Mouse (Mus musculus) thymus, postnatal 25 days (tissue): Measurements from ENCODE around the gene Gm13288.
A peak's percentile ranks its signal among the peaks of the same experiment; 100 is the strongest.
"Not testable (repeated sequence)": the region's sequence is repeated elsewhere in the genome, so short reads cannot be mapped to it uniquely, and the experiment has no call there.

Experiments
- DNase-seq: peaks from one replicate; pipeline ENCODE4 v3.0.0; 2022

Gene Gm13288

GRCm38 (mm10) chr4:88805231-88805630 is at the start of gene Gm13288:
TSS of gene Gm13288 (plus strand) at chr4:88805531.
- DNase-seq = not testable (repeated sequence)

DNA sequence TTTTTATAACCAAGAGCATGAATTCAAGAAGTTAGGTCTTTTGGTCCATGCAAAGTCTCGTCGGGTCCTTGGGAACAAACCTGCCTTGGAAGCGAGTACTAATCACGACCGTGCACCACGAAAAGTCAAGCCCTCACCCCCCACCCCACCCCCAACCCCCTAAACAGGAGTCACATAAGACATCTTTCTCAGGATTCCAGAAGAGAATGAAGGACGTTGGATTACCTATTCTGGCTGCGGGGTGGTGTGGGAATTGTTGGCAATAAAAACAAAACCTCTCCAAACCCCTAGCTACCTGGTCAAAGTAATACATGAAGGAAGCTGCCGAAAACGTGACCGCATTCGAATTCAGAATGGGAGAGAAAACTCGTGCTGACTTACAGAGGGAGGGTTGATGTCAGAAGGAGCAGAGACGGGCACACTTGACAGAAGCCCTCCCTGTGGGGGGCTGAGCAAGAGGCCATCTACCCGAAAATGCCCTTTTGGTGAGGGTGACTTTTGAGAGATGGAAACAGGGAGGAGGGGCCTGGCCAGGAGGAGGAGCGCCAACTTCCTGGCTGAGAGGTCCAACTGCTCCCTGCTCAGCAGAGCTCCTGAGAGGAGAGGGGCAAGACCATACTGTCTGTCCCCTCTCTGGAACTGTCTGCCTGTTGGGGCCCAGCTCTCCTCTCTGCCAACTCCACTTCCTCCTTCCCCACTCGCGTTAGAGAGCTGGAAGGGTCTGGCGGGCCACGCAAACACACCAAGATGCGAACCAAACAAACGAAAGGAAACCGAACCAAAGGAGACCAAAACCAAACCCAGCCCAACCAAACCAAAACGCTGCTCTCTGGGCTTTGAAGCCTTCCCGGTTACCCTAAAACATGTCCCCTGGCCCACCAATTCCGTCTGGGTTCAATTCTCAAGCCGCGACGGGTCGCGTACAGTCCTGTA is 48.5 kb upstream of the Gm13288 start:
- peak; percentile 37 for DNase-seq

GRCm38 (mm10) chr4:88757628-88758031 is 47.7 kb upstream of the Gm13288 start:
- DNase-seq = peak; percentile 90

- DNase-seq = not testable (repeated sequence)
These were observed 46.6 kb upstream of the Gm13288 start for GRCm38 (mm10) chr4:88758751-88759150.

- DNase-seq = peak; percentile 28
These were observed 45.6 kb upstream of the Gm13288 start, which contains the start of gene Gm13283 for GRCm38 (mm10) chr4:88759610-88760268. TSS of gene Gm13283 (plus strand) at chr4:88760119.

GRCm38 (mm10) chr4:88760431-88760830 is 44.9 kb upstream of the Gm13288 start:
- DNase-seq = peak; percentile 55

DNA sequence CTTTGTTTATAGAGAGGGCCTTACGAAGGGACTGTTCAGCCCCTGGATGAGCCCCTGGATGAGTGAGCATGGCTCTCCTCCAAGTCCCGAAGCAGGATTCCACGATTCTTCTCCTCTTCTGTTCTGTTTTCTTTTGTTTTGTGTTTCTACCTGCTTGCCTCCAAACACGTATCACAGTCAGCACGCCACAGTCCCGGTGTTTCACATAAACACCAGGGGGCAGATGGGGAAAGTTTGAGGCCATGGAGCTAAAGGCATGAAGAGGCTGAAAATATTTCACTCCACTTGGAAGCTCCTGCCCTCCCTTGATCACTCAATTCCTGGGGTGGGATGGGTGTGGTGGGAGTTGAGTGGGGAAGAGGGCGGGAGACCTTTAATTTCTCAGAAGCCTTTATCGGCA is 43.6 kb upstream of the Gm13288 start:
- DNase-seq = peak; percentile 90

DNA sequence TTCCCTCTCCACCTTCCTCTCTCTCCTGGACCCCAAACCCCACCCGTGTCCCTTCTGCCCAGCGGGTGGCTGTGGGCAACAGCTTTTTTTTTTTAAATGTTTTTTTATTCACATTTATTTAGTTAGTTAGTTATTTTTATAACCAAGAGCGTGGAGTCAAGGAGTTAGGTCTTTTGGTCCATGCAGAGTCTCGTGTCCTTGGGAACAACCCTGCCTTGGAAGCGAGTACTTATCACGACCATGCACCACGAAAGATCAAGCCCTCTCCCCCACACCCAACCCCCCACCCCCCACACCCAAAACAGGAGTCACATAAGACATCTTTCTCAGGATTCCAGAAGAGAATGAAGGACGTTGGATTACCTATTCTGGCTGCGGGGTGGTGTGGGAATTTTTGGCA is 43.0 kb upstream of the Gm13288 start:
- DNase-seq = peak; percentile 24

GRCm38 (mm10) chr4:88763384-88764018 is 41.8 kb upstream of the Gm13288 start:
- DNase-seq = peak; percentile 38

GRCm38 (mm10) chr4:88773534-88773933 is 31.8 kb upstream of the Gm13288 start, which contains the start of gene Gm13290:
TSS of gene Gm13290 (plus strand) at chr4:88773834.
- DNase-seq = not testable (repeated sequence)

GRCm38 (mm10) chr4:88776622-88777021 is 28.7 kb upstream of the Gm13288 start, which contains the start of gene Gm13289:
TSS of gene Gm13289 (plus strand) at chr4:88776922.
- not testable (repeated sequence) for DNase-seq

DNA sequence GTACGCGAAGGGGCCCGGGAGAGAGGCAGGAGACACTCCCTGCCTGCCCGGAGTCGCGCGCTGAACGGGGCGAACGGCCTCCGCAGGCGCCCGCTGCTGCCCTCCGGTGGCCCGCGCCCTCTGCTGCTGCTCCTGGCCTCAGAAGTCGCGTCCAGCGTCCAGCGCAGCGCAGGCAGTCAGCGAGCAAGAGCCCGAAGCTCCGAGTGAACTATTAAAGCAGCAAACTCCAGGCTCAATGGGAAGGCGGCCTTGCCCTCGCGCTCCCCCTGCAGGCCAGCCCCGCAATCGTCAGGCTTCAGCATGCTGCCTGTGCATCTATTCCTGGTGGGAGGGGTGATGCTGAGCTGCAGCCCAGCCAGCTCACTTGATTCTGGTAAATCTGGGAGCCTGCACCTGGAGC is 25.8 kb upstream of the Gm13288 start, which contains the start of gene Gm13272:
TSS of gene Gm13272 (plus strand) at position 301 of the 400 bp plus-strand sequence.
- not testable (repeated sequence) for DNase-seq

DNA sequence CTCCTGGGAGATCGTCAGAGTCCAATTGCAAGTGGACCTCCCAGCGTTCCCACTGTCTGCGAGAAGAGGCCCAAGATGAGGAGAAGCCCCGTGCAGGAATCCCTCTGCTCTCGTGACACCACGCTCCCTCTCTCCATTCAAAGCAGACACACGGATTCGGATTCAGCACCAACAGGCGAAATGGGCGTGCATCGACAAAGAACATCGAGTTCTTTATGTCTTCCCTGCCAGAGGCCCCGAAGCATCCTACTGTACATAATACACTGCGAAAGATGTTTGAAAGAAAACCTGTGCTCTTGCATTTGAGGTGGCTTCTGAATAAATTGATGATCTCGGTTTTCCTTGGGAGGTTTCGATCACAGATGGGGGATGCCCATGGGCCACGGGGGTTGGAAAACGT is 25.0 kb upstream of the Gm13288 start:
- not testable (repeated sequence) for DNase-seq

DNA sequence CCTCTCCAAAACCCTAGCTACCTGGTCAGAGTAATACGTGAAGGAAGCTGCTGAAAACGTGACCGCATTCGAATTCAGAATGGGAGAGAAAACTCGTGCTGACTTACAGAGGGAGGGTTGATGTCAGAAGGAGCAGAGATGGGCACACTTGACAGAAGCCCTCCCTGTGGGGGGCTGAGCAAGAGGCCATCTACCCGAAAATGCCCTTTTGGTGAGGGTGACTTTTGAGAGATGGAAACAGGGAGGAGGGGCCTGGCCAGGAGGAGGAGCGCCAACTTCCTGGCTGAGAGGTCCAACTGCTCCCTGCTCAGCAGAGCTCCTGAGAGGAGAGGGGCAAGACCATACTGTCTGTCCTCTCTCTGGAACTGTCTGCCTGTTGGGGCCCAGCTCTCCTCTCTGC is 23.5 kb upstream of the Gm13288 start, which contains the start of gene Ifnz:
TSS of gene Ifnz (plus strand) at position 301 of the 400 bp plus-strand sequence.
- not testable (repeated sequence) for DNase-seq

DNA sequence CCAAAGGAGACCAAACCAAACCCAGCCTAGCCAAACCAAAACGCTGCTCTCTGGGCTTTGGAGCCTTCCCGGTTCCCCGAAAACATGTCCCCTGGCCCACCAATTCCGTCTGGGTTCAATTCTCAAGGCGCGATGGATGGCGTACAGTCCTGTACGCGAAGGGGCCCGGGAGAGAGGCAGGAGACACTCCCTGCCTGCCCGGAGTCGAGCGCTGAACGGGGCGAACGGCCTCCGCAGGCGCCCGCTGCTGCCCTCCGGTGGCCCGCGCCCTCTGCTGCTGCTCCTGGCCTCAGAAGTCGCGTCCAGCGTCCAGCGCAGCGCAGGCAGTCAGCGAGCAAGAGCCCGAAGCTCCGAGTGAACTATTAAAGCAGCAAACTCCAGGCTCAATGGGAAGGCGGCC is 23.0 kb upstream of the Gm13288 start:
- DNase-seq = not testable (repeated sequence)

- DNase-seq = not testable (repeated sequence)
These were observed 19.9 kb upstream of the Gm13288 start, which contains the start of gene Gm13276 for GRCm38 (mm10) chr4:88785409-88785808. TSS of gene Gm13276 (plus strand) at chr4:88785709.

DNA sequence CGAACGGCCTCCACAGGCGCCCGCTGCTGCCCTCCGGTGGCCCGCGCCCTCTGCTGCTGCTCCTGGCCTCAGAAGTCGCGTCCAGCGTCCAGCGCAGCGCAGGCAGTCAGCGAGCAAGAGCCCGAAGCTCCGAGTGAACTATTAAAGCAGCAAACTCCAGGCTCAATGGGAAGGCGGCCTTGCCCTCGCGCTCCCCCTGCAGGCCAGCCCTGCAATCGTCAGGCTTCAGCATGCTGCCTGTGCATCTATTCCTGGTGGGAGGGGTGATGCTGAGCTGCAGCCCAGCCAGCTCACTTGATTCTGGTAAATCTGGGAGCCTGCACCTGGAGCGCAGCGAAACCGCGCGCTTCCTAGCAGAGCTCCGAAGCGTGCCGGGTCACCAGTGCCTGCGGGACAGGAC is 16.9 kb upstream of the Gm13288 start, which contains the start of gene Gm13277:
TSS of gene Gm13277 (plus strand) at position 231 of the 400 bp plus-strand sequence.
- DNase-seq = peak; percentile 75

DNA sequence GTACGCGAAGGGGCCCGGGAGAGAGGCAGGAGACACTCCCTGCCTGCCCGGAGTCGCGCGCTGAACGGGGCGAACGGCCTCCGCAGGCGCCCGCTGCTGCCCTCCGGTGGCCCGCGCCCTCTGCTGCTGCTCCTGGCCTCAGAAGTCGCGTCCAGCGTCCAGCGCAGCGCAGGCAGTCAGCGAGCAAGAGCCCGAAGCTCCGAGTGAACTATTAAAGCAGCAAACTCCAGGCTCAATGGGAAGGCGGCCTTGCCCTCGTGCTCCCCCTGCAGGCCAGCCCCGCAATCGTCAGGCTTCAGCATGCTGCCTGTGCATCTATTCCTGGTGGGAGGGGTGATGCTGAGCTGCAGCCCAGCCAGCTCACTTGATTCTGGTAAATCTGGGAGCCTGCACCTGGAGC is 14.1 kb upstream of the Gm13288 start, which contains the start of gene Gm13278:
TSS of gene Gm13278 (plus strand) at position 301 of the 400 bp plus-strand sequence.
- not testable (repeated sequence) for DNase-seq

DNA sequence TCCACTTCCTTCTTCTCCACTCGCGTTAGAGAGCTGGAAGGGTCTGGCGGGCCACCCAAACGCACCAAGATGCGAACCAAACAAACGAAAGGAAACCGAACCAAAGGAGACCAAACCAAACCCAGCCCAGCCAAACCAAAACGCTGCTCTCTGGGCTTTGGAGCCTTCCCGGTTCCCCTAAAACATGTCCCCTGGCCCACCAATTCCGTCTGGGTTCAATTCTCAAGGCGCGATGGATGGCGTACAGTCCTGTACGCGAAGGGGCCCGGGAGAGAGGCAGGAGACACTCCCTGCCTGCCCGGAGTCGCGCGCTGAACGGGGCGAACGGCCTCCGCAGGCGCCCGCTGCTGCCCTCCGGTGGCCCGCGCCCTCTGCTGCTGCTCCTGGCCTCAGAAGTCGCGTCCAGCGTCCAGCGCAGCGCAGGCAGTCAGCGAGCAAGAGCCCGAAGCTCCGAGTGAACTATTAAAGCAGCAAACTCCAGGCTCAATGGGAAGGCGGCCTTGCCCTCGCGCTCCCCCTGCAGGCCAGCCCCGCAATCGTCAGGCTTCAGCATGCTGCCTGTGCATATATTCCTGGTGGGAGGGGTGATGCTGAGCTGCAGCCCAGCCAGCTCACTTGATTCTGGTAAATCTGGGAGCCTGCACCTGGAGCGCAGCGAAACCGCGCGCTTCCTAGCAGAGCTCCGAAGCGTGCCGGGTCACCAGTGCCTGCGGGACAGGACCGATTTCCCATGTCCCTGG is 11.2 kb upstream of the Gm13288 start, which contains the start of gene Gm13275:
TSS of gene Gm13275 (plus strand) at position 552 of the 740 bp plus-strand sequence.
- DNase-seq = peak; percentile 80

- DNase-seq = not testable (repeated sequence)
These were observed 8.2 kb upstream of the Gm13288 start, which contains the start of gene Gm13279 for GRCm38 (mm10) chr4:88797097-88797496. TSS of gene Gm13279 (plus strand) at chr4:88797397.

GRCm38 (mm10) chr4:88799365-88799764 is 6.0 kb upstream of the Gm13288 start, which contains the start of gene Gm13285:
TSS of gene Gm13285 (plus strand) at chr4:88799665.
- not testable (repeated sequence) for DNase-seq
